Mouse (Mus musculus): ENCODE data around the gene Olfr815.
"Not testable (repeated sequence)": the region's sequence is repeated elsewhere in the genome, so short reads cannot be mapped to it uniquely, and the experiment has no call there.

Gene Olfr815

GRCm38 (mm10) chr10:129905767-129906166 is at the start of gene Olfr815:
Olfr815 (minus strand) TSS chr10:129905867.
- not testable (repeated sequence) for DNase-seq (ENCODE audit: low read depth)

- DNase-seq (ENCODE audit: low read depth), result no peak
Observed at GRCm38 (mm10) chr10:129949000-129949399, 43.3 kb upstream of the Olfr815 start, which contains the start of gene Olfr818. Olfr818 (minus strand) TSS chr10:129949100.

- no peak for DNase-seq (ENCODE audit: low read depth)
Observed at GRCm38 (mm10) chr10:129915497-129915896, 9.8 kb upstream of the Olfr815 start, which contains the start of gene Olfr816. Olfr816 (minus strand) TSS chr10:129915597.

GRCm38 (mm10) chr10:129885934-129886333 is 19.7 kb downstream of the Olfr815 start:
- no peak for DNase-seq (ENCODE audit: low read depth)

GRCm38 (mm10) chr10:129885496-129885895 is 20.2 kb downstream of the Olfr815 start:
- DNase-seq (ENCODE audit: low read depth), result not testable (repeated sequence)

- DNase-seq (ENCODE audit: low read depth), result not testable (repeated sequence)
Observed at GRCm38 (mm10) chr10:129879751-129880150, 25.9 kb downstream of the Olfr815 start, which contains the start of gene Olfr814. Olfr814 (minus strand) TSS chr10:129879851.

GRCm38 (mm10) chr10:129855067-129855466 is 50.6 kb downstream of the Olfr815 start, which contains the start of gene Olfr813:
Olfr813 (plus strand) TSS chr10:129855367.
- no peak for DNase-seq (ENCODE audit: low read depth)

Data from c-Kit-positive CD71-positive TER-119-negative erythroid progenitor cells, embryonic 14.5 days (primary cell).